Mouse (Mus musculus): Measurements from ENCODE around the gene A930033H14Rik.

GRCm38 (mm10) chr10:69240530-69240929, 27.6 kb upstream of the A930033H14Rik start:
- no peak for TF ChIP-seq CTCF (IDR thresholded peaks at IDR 0.05; ENCODE audit: borderline replicate concordance, insufficient read depth, low read length)
- TF ChIP-seq POLR2A (IDR thresholded peaks at IDR 0.05; ENCODE audit: low read depth, low read length): no peak

Measured in embryonic fibroblast, embryonic 13.5 days (primary cell).